Mouse (Mus musculus): ENCODE results near the gene Fbxl15.
A peak's percentile ranks its signal among the peaks of the same experiment; 100 is the strongest.

The Fbxl15 gene

DNA sequence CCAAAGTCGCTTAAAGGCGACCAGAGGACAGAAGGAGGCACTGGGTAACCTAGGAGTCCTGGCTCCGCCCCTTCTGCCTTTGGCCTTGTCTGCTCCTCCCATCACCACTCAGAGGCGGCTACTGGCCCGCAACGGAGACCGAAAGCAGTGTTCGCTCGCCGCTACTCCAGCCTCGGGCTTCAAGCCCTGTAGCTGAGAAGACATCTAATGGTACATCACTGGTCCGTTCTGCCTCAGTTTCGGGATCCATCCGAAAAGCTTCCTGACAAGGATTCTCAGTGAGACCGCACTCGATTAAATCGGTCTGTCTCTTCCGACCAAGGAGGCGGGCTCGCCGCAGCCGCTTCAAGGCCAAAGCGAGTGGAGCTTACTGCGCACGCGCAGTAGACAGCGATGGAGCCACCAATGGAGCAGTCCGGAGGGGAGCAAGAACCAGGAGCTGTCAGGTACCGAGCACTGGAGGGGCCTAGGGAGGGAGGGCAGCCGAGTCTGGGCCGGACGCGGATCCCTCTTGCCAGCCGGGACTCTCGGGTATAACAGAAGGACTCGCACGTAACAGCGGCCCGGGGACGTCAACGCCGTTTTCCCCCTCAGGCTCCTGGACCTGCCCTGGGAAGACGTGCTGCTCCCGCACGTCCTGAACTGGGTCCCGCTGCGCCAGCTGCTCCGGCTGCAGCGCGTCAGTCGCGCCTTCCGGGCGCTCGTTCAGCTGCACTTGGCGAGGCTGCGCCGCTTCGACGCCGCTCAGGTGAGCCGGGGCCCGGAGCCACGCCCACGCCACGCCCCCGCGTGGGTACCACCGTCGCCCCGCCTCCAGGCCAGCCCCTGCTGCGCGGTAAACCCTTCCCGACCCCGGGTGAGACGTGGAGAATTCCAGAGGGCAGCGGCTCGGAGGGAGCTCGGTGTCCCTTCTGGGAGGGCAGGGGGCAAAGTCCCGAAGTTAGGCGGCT, at the start of gene Fbxl15:
TSS of gene Fbxl15 (plus strand) at position 104 of the 950 bp plus-strand sequence.
- DNase-seq: peak; percentile 99

- DNase-seq: peak; percentile 58
Observed at GRCm38 (mm10) chr19:46282081-46282849, 45.7 kb upstream of the Fbxl15 start.

GRCm38 (mm10) chr19:46284686-46285085, 43.3 kb upstream of the Fbxl15 start:
- DNase-seq: peak; percentile 48

- peak; percentile 87 for DNase-seq
Observed at GRCm38 (mm10) chr19:46285631-46286030, 42.4 kb upstream of the Fbxl15 start.

DNA sequence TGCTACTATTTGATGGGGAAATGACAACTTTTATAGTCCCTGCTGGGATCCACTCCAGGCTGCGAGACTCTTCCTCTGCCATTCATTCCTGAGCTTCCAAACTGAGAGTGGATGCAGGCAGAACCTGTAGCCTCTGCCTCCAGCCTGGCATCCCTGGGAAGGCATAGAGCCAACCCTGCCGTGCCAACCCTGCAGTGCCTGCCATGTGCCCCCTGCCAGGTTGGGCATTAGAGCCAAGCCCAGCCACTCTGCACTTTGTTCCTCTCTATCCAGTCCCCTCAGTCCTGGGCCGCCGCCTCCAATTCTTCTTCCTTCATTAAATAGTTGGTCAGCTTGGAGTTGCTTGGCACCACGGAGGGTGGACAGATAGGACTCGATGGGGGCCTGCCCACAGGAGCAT, 41.9 kb upstream of the Fbxl15 start:
- DNase-seq: peak; percentile 92

- DNase-seq: peak; percentile 59
Observed at GRCm38 (mm10) chr19:46286926-46287325, 41.1 kb upstream of the Fbxl15 start.

DNA sequence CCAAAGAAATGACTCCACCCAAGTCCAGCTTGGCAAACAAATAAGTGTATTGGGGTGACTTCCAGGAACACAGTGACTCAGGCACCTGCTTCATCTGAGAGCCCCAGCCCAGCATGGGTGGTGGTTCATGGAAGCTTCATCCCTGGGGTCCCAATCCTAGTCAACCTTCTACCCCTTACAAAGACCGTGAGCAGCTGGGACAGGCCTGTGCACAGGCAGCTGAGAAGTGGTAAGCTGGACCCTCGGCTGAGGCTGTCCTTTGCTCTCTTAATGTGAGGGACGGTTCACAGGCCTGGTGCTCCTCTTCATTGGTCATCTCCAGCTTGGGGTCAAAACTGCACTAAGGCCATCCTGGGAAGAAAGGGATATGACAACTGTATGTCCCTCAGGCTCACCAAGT, 40.4 kb upstream of the Fbxl15 start:
- DNase-seq: peak; percentile 74

DNA sequence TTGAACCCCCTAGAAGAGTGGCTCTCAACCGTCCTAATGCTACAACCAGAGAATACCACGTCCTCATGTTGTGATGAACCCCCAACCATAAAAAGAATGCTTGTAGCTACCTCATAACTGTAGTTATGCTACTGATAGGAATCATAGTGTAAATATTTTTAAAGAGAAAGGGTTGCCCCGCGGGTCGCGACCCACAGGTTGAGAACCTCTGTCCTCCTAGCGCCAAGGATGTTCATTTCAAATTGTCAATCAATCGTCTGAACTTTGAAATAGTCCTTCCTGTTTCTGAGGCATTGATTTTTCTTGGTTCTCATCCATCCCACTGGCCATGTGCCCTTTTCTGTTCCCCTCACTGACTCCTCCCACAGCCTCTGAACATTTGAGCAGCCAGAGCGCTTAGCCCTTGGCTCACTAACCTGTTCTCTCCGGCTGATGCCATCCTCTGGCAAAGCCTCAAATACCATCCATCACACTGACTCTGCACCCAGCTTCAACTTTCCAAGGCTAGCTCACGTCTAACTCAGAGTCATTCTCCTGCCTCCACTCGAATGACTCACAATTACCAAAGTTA, 37.4 kb upstream of the Fbxl15 start:
- DNase-seq: peak; percentile 48

- peak; percentile 5 for DNase-seq
Observed at GRCm38 (mm10) chr19:46296938-46297337, 31.0 kb upstream of the Fbxl15 start.

DNA sequence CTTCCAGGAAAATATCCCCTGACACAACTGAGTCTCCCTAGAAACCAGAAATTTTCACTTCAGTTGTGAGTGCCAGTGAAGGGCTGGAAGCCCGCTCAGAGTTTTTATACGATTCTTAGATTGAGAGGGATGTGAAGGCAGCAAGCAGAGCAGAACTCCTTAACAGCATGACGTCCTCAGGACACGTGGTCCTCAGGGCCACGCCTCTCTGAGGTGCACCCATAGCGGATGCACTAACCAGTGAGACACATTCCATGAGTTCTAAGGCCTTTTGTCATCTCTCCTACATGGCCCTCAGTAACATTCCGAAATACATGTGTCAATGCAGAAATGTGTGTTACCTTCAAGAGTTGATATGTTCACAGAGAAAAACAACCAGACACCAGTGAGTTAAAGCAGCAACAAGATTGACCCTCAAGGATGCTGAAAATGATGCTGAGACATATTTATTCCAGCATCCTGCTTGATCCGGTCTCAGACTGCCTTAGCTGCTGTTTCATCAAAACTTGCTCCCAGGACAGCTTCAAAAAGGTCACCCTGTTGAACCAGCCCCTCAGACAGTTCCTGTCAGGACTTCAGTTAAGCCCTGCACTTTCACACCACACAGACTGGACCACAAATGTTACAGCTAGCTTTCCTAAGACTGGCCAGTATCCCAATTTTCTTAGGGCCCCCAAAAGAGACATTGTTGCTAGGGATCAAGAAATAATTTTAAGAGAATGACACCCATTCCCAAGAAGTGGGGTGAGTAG, 27.5 kb upstream of the Fbxl15 start:
- peak; percentile 84 for DNase-seq

- DNase-seq: peak; percentile 88
Observed at GRCm38 (mm10) chr19:46302551-46302950, 25.4 kb upstream of the Fbxl15 start.

DNA sequence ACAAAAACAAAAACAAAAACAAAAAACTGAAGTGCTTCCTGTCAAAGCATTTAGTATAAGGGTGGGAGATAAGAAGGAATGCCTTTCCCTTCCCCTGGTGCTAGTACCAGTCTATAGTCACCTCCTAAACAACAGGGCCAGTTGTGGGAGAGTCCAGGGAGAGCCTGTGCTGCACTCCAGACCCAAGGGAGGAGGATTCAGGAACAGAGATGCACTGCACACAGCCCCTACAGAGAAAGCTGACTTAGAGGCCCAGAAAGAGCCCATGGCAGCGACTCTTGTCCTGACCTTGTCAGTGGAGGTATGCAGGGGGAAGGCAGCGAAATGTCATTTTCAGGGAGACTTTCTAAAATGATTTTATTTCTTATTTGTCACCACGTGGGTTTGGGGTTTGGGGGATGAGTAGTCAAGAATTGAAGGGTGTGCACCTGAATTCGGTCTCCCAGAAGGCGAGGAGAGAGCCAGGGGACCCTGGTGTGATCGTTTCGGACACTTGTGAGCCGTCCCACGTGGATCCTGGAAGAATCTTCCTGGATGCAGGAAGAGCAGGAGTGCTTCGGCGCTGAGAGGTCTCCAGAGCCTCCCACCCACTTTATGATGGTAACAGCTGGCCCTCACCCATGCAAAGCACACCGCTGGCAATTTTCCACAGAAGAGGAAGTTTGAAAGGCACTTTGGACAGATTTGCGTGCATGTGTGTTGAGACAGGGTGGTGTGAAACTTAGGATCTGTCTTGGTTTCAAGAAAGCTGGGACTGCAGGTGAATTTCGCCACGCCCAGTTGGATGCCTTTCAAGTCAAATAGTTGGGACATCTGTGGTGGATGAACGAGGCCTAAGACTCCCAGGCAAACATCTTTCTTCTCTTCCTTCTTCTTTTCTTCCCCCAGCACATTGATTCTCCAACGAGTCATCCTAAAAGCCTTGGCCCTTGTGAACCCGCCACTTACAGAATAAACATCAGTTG, 24.5 kb upstream of the Fbxl15 start:
- DNase-seq: peak; percentile 93

DNA sequence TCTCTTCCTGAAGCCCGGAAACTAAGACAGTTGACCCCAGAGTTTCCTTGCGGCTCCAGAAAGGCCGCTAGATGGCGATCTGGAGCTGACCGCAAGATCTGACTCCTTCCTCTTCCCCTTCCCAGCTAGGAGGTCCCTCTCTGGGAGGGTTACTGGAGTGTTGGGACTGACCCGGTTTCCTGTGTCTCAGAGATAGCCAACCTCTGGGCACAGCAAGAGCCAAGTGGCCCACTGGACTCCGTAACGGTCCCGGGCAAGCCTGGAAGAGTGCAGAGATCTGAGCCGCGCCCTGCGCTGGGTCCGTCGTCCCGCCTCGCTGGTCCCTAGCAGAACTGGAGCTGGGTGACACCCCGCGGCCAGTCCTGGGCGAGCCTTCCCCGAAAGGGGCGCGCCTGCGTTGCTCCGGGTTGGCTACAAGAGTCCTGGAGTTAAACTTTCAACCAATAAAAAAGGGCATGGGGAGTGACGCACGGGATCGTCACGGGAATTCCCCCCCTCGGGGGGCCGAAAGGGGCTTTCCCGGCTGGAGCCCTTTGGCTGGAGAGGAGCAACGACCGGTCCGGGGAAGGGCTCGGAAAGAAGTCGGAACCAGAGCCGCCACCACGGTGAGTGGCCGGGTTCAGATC, 23.7 kb upstream of the Fbxl15 start, which contains the start of gene Nfkb2:
TSS of gene Nfkb2 (plus strand) at position 105 of the 626 bp plus-strand sequence.
- peak; percentile 100 for DNase-seq

DNA sequence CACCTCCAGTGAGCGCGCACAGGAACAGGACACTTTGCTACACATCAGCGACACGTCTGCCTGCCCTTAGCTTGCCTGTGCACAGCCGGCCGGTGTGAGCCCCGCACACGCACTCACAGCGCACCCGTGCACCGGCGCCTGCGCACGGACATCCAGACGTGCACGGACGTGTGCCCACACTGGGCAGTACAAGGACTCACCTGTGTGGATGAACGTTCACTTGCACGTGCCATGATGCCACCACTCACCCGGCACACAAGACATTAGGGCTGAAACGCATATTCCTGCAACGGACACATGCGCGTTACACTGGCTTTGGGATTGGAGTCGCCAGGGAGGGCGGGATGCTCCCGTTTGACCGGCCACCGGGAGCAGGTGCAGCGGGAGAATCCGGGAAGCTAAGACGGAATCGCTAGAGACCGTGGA, 23.1 kb upstream of the Fbxl15 start:
- DNase-seq: no peak

GRCm38 (mm10) chr19:46305432-46306267, 22.3 kb upstream of the Fbxl15 start:
- peak; percentile 99 for DNase-seq

GRCm38 (mm10) chr19:46306268-46306610, 21.7 kb upstream of the Fbxl15 start:
- DNase-seq: peak; percentile 92

DNA sequence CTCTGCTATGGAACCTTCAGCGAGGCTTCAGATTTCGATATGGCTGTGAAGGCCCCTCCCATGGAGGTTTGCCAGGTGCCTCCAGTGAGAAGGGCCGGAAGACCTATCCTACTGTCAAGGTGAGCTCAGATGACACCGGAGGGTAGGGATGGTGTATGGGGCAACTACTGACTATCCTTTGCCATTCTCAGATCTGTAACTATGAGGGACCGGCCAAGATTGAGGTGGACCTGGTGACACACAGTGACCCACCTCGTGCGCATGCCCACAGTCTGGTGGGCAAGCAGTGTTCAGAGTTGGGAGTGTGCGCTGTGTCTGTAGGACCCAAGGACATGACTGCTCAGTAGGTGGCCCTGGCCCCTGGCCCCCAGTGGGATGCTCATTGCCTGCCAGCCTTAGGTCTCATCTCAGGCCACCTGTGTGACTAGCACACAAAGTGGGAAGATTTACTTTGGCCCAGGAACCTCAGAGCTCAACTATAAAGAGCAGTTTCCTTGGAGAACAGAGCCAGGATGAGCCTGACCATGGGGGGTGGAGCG, 21.2 kb upstream of the Fbxl15 start:
- peak; percentile 91 for DNase-seq

DNA sequence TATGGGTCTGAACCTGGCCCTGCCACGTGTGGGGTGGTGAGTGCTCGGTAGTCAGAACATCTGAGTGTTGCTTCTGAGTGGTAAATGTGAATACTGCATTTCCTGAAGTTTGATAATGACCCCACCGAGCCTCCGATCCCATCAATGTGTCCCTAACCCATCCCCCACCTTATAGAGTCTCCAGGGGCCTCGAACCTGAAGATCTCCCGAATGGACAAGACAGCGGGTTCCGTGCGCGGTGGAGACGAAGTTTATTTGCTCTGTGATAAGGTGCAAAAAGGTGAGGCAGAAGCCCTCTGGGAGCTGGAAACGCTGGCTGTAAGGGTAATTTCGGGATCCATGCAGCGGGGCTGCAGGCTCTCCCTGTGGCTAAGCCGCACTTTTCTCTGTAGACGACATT, 20.2 kb upstream of the Fbxl15 start:
- peak; percentile 89 for DNase-seq

DNA sequence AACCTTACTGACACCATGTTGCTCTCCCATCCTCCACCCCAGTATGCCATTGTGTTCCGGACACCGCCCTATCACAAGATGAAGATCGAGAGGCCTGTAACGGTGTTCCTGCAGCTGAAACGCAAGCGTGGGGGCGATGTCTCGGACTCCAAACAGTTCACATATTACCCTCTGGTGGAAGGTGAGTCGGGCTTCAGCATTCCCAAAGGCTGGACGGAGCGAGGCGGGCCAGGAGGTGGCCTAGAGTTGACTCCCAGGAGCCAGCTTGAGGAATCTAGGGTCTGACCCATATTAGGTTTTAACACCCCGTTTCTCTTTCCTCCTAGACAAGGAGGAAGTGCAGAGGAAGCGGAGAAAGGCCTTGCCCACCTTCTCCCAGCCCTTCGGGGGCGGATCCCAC, 19.7 kb upstream of the Fbxl15 start:
- peak; percentile 93 for DNase-seq

All from heart, adult 11 months (tissue).